Mouse (Mus musculus) common myeloid progenitor, adult 5-6 weeks (primary cell): ENCODE results near the gene Cc2d1a. TPM values are rescaled to one million over a fixed set of nuclear protein-coding genes. Genes with fewer than 3 reads are reported as not detected.

Experiments
- ATAC-seq: replicated peaks from 2 replicates; pipeline ENCODE4 v1.8.0; 2016; ENCODE audit warnings: low read depth, mild to moderate bottlenecking, moderate TSS enrichment, inconsistent platforms; ENCODE audit not compliant: poor library complexity, severe bottlenecking
- total RNA-seq: library from RNA; stranded (forward); fragments of 200-1000, 187-1606 nt; gene quantifications from 2 replicates; pipeline ENCODE4 v1.2.3, GENCODE M21; 2017

Gene Cc2d1a
- total RNA-seq: 3.9 and 6.2 TPM in 2 replicates

- peak; percentile 97 for ATAC-seq
Measured at GRCm38 (mm10) chr8:84147769-84148530, at the start of gene Cc2d1a, which contains the start of gene 4930432K21Rik. Cc2d1a (minus strand) TSS chr8:84147936. 4930432K21Rik (plus strand) TSS chr8:84148025.

DNA sequence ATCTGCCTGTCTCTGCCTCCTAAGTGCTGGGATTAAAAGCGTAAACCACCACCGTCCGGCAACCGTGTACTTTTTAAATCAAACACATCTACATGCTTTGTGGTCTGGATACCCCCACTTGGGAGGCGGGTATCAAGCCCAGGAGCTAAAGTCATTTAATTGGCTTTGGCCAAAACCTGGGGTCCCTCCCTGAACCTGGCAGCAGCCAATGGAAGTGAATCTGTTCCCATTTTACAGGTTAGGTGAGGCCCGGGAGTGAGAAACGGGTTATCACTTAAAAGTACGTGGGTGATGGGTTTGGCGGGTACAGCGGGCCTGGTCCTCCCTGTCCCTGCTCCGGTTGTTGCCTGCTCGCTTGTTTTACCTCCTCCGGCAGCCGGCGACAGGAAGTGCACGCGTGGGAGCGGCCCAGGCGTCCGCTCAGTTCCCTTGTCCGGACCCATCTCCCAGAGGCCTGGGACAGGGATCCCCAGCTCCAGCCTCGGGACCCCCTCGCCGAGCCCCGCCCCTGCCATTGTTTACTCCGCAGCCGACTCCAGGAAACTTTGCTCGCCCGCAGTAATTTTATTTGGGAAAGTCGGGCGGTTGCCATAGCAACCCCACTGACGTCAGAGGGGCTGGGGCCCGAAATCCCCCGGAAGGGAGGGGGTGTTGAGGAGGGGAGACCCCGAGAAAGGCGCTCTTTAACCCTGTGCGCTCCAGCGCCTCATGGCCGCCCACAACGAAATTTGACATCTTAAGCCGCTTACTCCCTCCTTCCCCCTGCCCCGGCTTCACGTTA lies 49.6 kb upstream of the Cc2d1a start:
- ATAC-seq: peak; percentile 15

GRCm38 (mm10) chr8:84194224-84194743 lies 46.5 kb upstream of the Cc2d1a start:
- no peak for ATAC-seq

GRCm38 (mm10) chr8:84193566-84193965 lies 45.8 kb upstream of the Cc2d1a start:
- ATAC-seq: no peak

GRCm38 (mm10) chr8:84193161-84193560 lies 45.4 kb upstream of the Cc2d1a start:
- no peak for ATAC-seq

DNA sequence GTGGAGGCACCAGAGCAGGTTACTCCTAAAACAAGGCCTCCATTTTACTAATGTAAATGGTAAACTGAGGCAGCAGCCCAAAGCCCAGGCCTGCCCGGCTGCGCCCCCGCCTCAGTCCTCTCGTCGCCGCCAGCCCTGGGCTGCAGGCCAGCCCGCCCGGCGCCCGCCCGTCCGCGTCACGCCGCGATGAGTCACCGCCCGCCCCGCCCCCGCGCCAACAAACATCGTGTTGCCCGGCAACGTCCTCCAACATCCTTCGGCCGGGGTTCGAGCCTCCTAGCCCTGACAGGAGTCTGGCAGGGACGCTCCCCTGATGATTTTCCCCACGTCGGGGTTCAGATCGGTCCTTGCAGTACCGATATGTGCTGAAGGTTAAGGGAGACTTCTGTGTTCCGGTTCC lies 44.8 kb upstream of the Cc2d1a start:
- peak; percentile 39 for ATAC-seq

- ATAC-seq: peak; percentile 67
Measured at GRCm38 (mm10) chr8:84192023-84192422, 44.3 kb upstream of the Cc2d1a start.

GRCm38 (mm10) chr8:84190191-84190867 lies 42.6 kb upstream of the Cc2d1a start:
- ATAC-seq: no peak

DNA sequence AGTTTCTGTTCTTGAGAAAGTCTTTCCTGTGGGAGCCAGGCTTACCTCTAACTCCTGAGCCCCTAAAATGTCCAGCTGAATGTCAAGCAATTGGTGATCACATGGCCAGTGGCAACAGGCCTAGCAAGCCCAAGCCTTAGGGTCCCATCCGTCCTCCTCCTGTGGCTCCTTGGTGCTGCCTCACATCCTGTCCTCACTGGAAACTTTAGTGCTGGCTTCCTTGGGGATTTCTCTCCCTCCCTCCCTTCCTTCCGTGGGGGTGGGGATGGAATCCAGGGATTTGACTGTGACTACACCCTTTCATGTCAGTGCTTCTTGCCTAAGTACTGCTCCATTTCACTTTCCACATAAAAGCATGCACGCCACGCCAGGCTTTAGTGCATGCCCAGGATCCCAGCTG lies 41.9 kb upstream of the Cc2d1a start:
- no peak for ATAC-seq

DNA sequence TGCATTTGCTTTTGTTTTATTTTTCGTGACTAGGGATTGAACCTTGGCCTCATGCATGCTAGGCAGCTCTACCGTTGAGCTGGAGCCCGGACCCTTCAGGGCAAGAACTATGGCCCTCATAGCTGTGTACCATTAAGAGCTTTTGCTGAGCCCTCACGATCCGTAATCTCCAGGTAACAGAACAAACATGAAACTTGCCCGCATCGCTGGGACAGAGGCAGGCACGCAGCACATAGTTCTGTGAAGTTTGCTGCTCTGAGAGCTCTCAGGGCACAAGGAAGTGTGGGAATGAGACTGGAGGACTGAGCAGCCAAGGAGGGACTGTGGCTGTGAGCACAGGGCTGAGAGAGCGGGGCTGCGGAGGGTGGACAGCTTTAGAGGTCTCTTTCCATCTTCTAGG lies 40.9 kb upstream of the Cc2d1a start:
- no peak for ATAC-seq

GRCm38 (mm10) chr8:84187065-84187755 lies 39.5 kb upstream of the Cc2d1a start:
- peak; percentile 48 for ATAC-seq

- peak; percentile 75 for ATAC-seq
Measured at GRCm38 (mm10) chr8:84186547-84186946, 38.8 kb upstream of the Cc2d1a start.

- no peak for ATAC-seq
Measured at GRCm38 (mm10) chr8:84185117-84185516, 37.4 kb upstream of the Cc2d1a start, which contains the start of gene Nanos3. Nanos3 (minus strand) TSS chr8:84185217.

DNA sequence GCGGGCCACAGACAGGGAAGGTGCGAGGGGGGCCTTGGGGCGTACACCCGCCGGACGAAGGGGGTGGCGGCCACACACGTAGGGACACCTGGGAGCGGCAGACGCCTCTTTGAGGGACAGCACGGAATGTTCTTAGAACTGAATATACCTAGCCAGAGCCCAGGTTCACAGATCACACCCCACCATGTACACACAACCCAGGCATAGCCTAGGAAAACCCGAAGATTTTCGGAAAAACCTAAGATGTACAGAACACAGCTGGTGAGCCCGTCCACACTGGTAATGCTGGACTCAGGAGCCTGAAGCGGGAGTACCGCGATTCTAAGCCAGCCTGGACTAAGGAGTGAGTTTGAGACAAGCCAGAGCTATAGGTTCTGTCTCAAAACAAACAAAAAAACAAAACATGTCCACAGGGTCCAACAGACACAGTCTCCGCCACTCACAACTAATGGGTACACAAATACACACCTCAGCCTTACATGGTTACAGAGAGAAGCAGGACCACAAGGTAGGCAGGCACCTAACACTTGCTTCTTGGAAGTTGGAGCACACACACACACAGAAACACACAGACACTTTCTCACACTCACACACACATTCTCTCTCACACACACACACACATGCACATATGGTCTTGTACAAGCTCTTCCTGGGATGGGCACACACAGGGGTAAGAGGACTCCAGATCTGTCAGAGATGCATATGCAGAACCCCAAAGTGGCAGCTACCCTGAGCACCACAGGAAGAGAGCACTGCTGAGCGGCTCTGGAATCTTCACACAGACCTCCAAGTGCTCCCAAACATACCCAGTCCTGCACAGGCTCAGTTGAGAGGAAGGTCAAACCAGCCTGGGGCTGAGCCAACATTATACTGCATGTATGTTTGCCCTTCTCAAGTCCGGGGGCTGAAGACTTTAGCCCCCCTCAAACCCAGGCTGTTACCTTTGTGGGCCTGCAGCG lies 36.6 kb upstream of the Cc2d1a start:
- ATAC-seq: no peak

- no peak for ATAC-seq
Measured at GRCm38 (mm10) chr8:84183261-84184084, 35.7 kb upstream of the Cc2d1a start.

DNA sequence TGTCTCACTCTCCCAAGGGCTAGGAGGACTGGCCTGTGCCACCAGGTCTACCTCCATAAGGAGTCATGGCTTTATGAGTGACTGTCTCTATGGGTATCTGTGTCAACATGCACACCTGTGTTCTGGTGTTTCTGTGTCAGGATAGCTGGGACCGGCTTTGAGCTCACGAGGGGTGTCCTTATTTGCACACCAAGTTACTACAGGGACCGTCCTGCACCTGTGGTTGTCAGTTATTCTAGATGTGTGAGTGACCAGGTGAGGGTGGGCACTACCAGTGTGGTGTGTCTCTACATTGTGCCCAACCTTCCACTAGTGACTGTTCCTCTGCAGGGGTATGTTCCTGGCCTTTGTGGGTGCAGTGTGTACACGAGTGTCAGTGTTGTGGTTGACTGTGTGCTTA lies 35.1 kb upstream of the Cc2d1a start:
- no peak for ATAC-seq

DNA sequence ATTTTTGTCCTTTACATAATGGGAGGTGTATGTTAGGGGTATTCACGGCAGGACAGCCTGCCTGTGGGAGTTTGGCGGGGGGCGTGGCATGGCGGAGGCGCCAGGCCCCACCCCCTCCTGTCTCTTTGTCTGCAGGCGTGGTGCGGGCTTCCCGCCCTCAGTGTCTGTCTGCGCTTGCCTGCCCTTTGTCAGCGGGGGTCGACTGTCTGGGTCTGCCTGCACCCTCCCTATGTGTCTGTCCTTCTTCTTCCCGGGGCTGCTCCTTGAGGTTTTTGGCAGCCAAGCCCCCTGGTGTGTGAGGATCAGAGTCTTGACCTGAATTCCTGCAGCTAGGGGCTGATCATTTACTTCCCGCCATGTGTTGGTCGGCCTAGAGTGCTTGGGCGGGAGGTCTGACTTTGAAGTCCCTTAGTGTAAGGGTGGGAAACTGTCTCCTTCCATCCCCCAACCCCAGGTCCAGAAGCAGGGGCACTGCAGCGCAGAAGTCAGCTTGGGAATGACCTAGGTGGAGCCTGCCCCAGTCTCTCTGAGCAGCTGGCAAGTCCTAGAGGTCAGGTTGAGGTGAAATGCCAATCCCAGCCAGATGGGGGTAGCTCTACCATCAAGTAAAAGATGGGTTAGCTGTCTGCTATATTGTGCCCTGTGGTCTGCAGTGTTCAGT lies 32.9 kb upstream of the Cc2d1a start:
- peak; percentile 50 for ATAC-seq
